Mouse (Mus musculus): ENCODE data around the gene Vac14.
"Not testable (repeated sequence)": the region's sequence is repeated elsewhere in the genome, so short reads cannot be mapped to it uniquely, and the experiment has no call there.

Gene Vac14

DNA sequence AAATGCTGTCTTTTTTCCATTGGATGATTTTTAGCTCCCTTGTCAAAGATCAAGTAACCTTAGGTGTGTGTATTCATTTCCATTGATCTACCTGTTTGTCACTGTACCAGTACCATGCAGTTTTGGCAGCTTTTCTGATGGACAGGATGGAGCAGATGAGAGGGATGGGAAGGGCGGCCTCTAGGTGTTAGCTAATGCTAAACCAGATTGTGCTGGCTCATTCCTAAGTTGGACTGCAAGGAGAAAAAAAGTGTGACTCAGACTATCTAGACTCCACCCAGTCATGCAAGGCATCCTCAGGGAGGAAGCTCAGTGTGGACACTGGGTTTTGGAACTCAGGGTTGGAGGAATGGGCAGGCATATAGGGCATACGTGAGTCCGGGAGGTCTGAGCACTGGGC lies 30.2 kb downstream of the Vac14 start:
- no peak for DNase-seq (ENCODE audit: low read depth, low spot score)

DNA sequence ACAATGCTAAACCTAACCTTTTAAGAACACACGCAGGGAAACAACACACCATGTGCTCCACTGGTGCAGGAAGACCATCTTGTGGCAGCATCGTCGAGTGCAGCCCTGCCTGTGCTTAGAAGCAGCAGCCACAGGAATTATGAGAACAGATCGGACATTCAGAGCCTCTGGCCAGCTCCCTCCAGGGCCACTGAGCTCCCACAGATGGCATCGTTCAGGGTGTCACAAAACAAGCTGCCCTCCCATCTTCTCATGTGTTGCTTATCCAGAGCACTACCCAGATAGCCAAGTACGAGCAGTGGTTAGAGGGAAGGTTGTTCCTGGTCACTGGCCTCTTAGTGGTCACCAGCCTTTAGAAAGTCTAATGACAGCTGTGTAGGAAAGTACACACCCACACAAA lies 30.9 kb downstream of the Vac14 start:
- DNase-seq (ENCODE audit: low read depth, low spot score): no peak

DNA sequence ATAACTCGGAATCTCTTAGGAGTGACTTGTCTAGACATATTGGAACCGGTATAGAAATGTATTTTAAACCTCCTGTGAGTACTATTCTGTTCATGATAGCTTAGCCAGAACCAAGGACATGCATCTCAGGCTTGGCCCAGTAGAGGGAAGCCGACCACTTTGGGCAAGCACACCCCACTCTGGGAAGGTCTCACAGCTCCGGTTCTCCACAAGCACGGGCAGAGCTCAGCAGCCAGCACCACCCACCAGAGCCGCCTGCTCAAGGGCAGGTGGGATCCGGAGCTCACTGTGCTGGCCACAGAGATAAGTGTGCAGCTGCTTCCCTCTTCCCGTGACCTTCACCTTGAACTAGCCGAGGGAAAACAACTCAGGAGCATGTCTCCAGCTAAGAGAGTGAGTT lies 32.5 kb downstream of the Vac14 start:
- no peak for DNase-seq (ENCODE audit: low read depth, low spot score)

DNA sequence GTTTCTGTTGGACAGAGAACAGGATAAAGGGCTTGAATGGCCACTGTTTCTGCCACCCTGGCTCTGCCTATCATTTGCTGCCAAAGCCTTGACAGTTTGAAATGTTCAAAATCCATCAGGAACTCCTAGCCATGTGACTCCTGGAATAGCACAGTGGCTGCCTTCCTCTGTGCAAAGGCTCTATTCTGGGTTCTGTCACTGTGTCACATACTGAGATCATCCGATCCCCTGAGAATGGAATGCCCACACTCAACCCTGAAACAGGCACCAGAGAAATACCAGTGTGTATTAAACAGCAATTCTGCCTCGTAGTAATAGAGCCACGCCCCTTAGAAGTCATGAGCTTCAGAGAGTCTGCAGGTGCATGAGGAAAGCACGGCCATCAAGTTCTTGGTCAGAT lies 33.5 kb downstream of the Vac14 start:
- no peak for DNase-seq (ENCODE audit: low read depth, low spot score)

DNA sequence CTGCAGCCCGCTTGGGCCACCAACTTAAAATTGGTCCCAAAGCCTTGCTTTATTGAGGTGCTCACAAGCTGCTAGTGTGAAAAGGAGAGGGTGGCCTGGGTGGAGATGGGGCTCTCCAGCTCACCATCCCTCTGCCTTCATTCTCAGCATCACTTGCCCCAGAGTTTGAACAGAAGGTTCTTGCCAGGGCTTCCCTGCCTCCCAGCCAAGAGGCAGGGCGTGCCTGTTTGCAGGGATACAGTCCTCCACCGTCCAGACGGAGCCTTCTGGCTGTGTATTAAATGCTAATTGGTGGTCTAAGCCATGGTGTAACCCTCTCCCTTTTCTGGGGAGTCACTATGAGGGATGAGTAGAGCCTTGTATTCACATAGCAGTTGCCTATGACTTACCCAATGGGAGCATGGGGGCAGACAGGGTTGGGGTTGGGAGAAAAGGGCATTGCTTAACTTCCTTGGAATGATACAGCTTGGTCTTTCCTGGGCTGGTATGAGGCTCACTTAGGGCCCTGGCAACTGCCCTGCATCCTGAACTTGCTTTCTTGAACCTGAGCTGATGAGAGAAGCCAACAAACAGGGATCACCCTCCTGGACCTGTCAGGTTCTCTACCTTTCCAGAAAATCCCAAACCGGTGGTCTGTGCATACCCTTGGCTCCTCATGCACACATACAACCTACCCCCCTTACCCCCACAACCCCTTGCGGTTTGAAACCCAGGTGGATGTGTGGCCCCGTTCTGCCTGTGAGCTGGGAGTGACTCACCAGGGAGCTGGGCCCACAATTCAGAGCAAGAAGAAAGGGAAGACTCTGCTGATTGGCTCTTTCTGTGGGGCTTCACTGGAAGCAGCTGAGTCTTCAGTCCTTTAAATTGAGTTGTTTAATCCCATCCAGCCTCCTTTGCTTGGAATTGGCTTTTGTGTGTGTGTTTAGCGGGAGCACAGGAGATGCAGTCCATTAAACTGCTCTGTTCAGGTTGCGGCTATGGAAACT lies 36.0 kb downstream of the Vac14 start:
- no peak for DNase-seq (ENCODE audit: low read depth, low spot score)

DNA sequence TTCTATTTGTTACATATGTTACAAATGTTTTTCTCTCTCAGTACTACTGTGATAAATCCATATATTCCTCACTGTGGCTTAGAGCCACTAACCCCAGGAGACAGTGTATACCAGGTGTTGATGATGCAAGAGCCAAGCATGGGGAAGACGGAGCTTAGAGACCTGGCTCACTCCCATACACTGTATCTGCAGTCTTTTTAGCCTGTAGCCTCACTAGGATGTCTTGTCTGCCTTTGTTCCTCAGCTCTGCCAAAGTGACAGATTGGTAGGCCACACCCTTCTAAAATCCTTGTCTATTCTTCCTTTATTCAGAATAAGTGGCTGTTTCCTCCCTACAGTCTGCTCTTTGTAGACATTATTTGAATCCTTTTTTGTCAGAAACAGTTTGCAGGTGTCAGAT lies 37.4 kb downstream of the Vac14 start:
- DNase-seq (ENCODE audit: low read depth, low spot score): no peak

DNA sequence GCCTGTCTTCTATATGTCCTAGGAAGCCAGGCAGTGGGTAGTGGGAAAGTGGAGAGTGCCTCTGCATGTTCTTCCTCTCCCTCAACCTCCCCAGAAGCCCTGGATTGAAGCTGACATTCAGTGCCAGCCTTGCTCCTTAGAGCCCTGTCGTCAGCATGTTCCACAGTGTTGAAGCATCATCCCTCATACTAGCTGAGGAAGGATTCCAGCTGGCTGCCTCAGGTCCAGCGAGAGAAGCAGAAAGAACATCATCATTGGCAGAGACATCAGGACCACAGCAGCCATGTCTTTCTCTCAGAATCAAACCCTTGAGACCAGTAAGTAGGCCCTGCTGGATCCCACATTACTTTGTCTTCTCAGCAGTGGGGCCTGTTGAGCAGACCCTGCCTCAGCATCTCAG lies 39.3 kb downstream of the Vac14 start:
- no peak for DNase-seq (ENCODE audit: low read depth, low spot score)

DNA sequence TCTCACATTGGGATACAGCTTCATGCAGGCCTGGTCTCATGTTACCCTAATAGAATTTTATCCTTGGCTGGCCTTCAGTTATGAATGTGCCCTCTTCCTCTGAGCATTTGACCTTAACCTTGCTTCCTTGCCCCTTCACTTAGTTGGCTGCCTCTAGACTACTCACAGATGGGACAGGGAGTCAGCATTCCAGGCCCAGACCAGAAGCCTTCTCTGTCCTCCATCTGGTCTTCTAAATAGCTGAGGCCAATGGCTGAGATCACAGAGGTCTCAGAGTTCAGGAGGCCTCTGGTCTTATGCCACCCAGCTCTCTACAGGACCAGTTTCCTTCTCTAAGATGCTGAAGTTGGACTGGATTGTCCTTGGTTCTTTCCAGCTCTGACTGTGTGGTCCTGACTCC lies 41.7 kb downstream of the Vac14 start:
- DNase-seq (ENCODE audit: low read depth, low spot score): no peak

DNA sequence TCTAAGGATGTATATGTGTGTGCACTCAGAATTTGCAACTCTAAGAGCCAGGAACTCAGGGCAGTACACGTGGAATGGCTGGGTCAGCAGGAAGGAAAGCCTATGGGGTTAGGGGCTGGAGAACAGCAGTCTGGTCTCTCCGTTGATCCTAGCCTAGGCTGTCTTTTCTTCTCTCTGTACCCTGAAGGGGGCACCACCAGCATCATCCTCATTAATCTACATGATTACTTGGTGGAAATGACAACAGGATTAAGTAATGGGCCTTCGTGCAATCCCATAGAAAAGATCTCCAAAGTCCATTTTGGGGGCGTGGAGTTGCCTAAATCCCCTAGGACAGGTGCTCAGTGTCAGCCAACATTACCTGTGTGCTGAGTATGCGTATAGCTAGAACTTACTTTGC lies 44.2 kb downstream of the Vac14 start:
- DNase-seq (ENCODE audit: low read depth, low spot score): no peak

DNA sequence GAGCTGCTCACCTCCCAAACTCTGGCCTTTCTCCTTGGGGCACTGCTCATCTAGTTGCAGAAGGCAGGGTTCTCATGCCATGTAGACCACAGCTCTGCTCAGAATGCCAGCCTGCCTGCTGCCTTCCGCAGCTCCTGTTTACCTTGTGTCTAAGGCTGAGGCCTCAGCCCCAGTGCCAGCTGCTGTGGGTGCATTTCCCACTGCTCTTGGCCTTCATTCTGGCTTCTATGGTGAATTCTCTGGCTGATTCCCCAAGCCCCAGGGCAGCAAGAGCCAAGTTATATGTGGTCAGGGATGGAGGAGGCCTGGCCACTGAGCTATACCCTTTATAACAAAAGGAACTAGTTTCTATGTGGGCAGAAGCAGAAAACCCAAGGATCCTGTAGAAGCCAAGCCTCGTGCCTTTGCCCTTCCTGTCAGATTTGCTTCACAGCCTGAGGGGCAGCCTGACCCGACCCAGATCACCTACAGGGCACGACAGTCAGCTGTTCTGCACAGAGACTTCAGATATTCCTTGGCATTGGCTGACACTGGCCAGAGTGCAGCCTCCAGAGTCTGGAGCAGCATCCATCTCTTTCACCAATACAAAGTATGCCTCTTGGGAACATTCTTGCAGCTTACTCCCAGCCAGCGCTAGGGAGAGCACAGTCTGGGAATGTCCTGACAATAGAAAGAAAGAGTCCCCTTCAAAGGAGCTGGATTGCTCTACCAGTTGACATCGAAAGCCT lies 44.8 kb downstream of the Vac14 start:
- DNase-seq (ENCODE audit: low read depth, low spot score): no peak

DNA sequence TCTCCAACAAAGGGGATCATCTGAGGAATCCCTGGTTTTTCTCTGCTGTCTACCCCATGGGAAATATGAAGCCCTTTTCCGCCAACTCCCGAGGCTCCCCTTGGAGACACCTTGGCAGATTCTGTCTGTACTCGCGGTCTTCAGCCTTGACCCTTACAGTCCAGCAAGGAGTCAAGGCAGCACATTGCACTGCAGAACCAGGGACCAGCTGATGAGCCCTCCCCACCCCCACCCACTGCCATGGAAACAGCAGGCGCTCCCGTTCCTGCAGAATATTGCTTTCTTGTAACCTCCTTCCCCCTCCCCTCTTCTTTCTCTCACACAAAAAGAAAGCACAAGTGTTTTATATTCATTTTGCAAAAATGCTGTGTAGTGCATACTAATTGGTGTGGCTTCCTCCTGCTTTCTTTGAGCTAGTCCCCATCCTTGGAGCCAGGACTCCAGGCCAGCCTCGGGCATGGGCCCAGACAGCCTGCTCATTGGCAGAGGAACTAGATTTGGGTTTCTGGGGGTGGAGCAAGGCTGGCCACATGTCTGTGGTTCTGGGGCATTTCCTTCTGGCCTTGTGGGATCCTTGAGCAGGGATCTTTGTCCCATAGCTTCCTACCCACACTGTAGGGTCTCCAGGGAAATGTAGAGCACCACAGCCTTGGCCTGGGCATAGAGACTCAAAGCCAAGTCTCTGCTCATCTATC lies 46.0 kb downstream of the Vac14 start:
- no peak for DNase-seq (ENCODE audit: low read depth, low spot score)

DNA sequence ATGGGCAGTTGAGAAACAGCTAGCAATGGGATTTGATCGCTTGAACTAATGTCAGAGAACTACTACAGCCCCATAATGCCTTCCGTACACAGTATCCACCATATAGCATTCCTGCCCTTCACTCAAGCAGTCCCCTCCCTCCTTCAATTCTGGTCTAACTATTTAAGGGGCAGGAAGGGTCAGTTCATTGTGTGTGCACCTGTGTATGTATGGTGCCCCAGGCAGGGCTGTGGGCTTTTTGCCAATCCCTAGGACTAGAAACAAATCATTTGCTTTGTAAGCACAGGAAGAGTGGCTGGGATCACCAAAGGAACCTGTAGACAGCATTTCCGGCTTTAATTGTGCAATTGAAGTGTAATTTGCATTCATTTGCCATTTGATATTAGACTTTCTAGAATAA lies 46.6 kb downstream of the Vac14 start:
- DNase-seq (ENCODE audit: low read depth, low spot score): no peak

DNA sequence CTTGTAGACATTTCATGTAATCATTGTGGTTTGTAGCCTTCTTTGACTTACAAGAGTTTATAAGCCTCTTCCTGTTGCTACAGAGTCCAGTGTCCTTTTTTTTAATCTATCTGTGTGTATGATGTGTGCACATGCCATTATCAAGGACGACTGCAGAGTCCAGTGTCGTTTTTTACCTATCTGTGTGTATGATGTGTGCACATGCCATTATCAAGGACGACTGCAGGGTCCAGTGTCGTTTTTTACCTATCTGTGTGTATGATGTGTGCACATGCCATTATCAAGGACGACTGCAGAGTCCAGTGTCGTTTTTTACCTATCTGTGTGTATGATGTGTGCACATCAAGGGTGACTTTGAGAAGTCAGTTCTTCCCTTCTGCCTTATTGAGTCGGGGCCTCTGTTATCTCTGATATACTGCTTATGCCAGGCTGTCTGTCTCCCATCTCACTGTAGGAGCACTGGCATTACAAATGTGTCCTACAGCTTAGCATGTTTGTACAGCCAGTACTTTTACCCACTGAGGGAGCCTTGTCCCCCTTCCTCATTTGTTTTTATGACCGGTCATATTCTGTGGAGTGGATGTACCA lies 49.3 kb downstream of the Vac14 start:
- not testable (repeated sequence) for DNase-seq (ENCODE audit: low read depth, low spot score)

DNA sequence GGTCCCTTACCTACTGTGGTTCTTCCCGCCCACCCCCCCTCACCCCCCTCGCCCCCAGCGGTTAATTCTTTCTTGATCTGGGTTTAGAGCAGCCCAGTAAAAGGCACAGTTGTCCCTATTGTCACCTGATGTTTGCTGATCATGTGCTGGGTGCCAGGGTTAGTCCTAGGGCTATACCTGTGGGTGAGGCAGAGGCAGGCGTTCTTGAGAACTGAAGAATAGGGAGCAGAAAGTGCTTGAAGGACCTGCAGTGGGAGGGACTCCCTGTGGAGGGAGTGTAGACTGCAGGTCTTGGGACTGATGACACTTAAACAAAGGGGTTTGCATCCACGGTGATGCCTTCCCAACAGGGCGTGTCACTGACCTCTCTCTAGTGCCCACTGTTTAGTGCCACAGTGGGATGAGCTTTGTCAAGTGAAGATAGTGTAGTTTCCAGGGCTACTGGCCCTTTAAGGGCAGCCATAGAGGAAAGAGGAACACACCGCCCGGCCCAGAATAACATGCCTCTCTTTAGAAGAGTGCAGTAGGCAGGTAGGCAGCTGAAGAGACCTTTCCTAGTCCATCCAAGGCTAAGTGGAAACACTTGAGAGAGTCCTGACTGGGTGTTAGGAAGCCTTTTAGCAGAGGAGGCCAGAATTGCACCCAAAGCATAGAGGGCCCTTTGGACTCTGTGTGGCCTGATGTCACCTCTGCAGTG lies 51.7 kb downstream of the Vac14 start:
- DNase-seq (ENCODE audit: low read depth, low spot score): no peak

DNA sequence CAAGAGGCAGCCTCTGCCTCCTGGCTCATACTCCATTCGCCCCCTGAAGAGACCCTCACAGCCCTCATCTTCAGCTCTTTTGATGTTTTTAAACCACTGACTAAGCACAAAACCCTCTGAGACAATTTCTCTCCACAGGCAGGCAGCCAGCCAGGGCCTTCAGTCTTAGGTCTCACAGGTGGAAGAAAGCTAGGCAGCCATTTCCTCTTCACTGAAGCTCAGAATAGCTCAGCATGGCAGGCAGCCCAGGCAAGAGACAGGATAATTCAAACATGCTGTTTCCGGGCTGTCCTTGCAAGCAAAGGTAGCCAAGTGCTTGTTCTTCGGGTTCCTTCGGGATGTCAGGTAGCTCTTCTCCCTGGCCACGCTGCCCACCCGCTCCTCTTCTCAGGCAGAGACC lies 52.9 kb downstream of the Vac14 start:
- no peak for DNase-seq (ENCODE audit: low read depth, low spot score)

DNA sequence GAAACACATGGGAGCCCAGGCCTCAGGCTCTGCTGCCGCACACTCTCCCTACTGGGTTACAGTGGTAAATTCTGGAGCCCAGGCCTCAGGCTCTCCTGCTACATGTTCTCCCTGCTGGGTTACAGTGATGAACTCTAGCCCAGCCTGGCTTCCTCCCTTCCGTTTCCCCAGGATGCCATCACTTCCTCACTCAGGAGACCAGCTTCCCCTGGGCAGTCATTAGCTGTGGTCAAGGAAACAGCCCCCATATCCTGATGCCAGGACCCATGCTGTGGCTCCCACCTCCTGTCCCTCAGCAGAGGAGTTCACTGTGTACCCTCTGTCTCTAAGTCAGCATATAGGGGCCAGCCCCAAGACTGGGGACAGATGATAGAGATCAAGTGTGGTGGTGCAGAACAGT lies 53.7 kb downstream of the Vac14 start:
- DNase-seq (ENCODE audit: low read depth, low spot score): no peak

DNA sequence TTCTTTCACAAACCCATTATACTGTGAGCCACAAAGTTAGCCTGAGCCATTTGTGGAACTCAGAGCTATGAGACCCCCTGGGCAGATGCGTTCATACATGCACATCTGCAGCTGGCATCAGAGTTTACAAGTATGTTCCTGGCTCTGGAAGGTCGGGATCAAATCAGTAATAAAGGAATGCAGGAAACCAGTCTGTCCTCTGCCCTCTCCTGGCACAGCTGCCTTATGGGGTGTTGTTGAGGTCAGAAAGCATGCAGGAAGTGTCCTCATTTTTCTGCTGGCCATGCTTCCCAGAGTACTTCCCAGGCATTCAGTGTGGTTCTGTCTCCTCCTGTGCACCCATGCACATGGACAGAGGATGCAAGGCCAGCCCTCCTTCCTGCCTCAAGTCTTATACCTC lies 54.8 kb downstream of the Vac14 start:
- no peak for DNase-seq (ENCODE audit: low read depth, low spot score)

DNA sequence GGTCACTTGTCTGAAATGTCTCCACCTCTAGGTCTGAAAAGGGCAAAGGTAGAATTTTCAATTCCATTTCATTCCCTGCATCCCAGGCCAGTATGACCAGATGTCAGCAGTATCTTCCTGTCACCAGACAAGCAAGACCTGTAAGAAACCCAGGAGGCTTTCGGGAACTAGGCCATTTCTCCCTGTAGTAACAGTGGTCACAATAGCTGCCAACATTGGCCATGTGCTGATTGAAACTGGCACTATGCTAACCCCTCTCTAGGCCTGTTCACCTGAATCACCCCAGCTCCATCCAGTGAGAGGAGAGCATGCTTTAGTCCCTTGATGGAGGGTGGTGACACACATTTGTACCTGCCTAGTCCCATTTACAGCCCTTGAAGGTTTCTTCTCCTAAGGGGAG lies 56.2 kb downstream of the Vac14 start:
- no peak for DNase-seq (ENCODE audit: low read depth, low spot score)

DNA sequence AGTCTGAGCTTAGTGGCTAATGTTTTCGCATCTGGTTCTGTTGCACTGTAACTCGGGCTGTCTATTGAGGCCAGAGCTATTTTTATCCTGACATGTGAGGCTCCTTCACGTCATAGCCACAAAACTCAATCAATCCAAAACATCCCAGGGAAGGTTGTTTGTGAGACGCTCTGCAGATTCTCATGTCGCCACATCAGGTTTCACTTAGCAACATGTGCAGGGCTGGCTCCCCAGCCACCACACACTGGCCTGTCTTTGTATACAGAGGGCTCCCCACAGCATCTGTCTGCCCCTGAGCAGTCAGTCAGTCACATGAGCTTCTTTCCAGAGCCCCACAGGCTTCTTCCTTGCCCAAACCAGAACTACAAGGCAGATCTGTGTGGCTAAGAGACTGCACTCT lies 58.3 kb downstream of the Vac14 start:
- no peak for DNase-seq (ENCODE audit: low read depth, low spot score)

DNA sequence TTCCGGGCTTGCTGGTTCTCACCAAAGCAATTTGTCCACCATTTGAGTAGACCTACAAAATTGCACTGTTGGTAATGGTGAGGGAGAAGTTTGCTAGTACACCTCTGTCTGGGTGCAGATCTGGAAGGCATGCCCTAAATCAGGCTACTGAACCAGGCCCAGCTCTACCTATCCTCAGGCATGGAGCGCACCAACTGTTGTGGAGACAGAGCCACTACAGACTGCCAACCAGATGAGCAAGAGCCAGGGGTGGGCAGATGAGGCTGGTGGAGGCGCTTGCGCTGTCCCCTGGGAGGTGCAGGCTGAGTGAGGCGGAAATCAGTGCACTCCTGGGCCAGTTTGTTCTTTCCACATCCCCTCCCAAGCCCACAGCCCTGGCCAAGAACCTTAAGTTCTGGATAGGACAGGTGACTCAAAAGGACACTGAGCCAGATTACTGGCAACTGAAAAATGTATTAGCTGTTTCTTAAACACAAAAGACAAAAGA lies 58.8 kb downstream of the Vac14 start:
- no peak for DNase-seq (ENCODE audit: low read depth, low spot score)

DNA sequence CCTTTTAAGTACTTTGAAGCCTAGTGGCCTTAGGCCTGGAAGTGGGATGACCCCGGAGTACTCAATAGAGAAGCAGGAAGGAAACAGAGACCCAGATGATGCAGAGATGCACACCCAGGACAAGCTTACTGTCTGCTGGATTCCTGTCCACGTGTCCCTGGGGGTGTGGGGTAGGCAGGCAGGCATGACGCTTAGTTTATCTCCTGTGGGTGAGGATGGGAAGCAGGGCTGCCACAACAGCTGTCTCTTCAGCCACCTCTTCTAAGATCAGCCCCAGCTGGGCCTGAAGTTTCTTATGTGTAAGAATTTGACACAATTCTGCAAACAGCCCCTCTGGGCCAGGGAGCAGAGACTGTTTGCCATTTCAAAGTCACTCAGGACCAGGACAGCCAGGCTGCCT lies 60.6 kb downstream of the Vac14 start:
- DNase-seq (ENCODE audit: low read depth, low spot score): no peak
